Mouse (Mus musculus): ENCODE data around the gene Gpr179. TPM values are rescaled to one million over a fixed set of nuclear protein-coding genes. Genes with fewer than 3 reads are reported as not detected.

Gene Gpr179
- polyA plus RNA-seq, 1 experiment from 2014 or later = 0.05 TPM

GRCm38 (mm10) chr11:97304631-97305030 lies 47.2 kb downstream of the Gpr179 start:
- no peak for ATAC-seq (ENCODE audit: insufficient number of reproducible peaks, insufficient read depth, low FRiP score, low TSS enrichment, low read depth)
- Histone ChIP-seq H3K27me3 (no peaks in the 10 kb centered on the region), H3K4me2 (no peak overlapping the region), H3K36me3 (no peaks in the 10 kb centered on the region), H3K9ac (replicated peaks) (no peak overlapping the region), H3K27ac (no peak overlapping the region), H3K9me3 (no peaks in the 10 kb centered on the region), H3K4me3 (replicated peaks) (no peak overlapping the region), H3K4me1 (replicated peaks) (peaks cover 5% of the 10 kb centered on the region; the same call in 1 of the 2 replicates)
- 71% methylated on average over 5 of the region's 5 CpGs for WGBS

- Histone ChIP-seq H3K4me2 (no peak overlapping the region), H3K27me3 (no peaks in the 10 kb centered on the region), H3K4me3 (replicated peaks) (no peak overlapping the region), H3K9me3 (no peaks in the 10 kb centered on the region), H3K9ac (replicated peaks) (no peak overlapping the region), H3K27ac (no peak overlapping the region), H3K36me3 (no peaks in the 10 kb centered on the region), H3K4me1 (replicated peaks) (no peaks in the 10 kb centered on the region)
- no peak for ATAC-seq (ENCODE audit: insufficient number of reproducible peaks, insufficient read depth, low FRiP score, low TSS enrichment, low read depth)
- 36% methylated on average over 7 of the region's 7 CpGs for WGBS
Observed at GRCm38 (mm10) chr11:97302231-97302781, 49.6 kb downstream of the Gpr179 start.

GRCm38 (mm10) chr11:97301406-97301805 lies 50.5 kb downstream of the Gpr179 start:
- no peaks in the 10 kb centered on the region for H3K36me3 ChIP-seq
- no peak overlapping the region for H3K4me2 ChIP-seq
- 88% methylated on average over 16 of the region's 16 CpGs for WGBS
- no peaks in the 10 kb centered on the region for H3K9me3 ChIP-seq
- no peak for ATAC-seq (ENCODE audit: insufficient number of reproducible peaks, insufficient read depth, low FRiP score, low TSS enrichment, low read depth)
- H3K4me1 ChIP-seq (replicated peaks) = no peaks in the 10 kb centered on the region
- H3K9ac ChIP-seq (replicated peaks) = no peak overlapping the region
- no peak overlapping the region for H3K27ac ChIP-seq
- H3K4me3 ChIP-seq (replicated peaks) = no peak overlapping the region
- no peaks in the 10 kb centered on the region for H3K27me3 ChIP-seq

- Histone ChIP-seq H3K4me3 (replicated peaks) (no peak overlapping the region), H3K9me3 (no peaks in the 10 kb centered on the region), H3K27me3 (no peaks in the 10 kb centered on the region), H3K9ac (replicated peaks) (no peak overlapping the region), H3K4me2 (no peak overlapping the region), H3K4me1 (replicated peaks) (no peaks in the 10 kb centered on the region), H3K27ac (no peak overlapping the region), H3K36me3 (no peaks in the 10 kb centered on the region)
- WGBS = 92% methylated on average over 2 of the region's 2 CpGs
- ATAC-seq (ENCODE audit: insufficient number of reproducible peaks, insufficient read depth, low FRiP score, low TSS enrichment, low read depth) = no peak
Observed at GRCm38 (mm10) chr11:97299939-97300338, 51.9 kb downstream of the Gpr179 start.

GRCm38 (mm10) chr11:97296542-97296941 lies 55.3 kb downstream of the Gpr179 start:
- Histone ChIP-seq H3K4me3 (replicated peaks) (no peak overlapping the region), H3K36me3 (no peaks in the 10 kb centered on the region), H3K9me3 (no peaks in the 10 kb centered on the region), H3K4me2 (no peak overlapping the region), H3K27ac (no peak overlapping the region), H3K27me3 (no peaks in the 10 kb centered on the region), H3K4me1 (replicated peaks) (no peaks in the 10 kb centered on the region), H3K9ac (replicated peaks) (no peak overlapping the region)
- 93% methylated on average over 3 of the region's 4 CpGs for WGBS
- ATAC-seq (ENCODE audit: insufficient number of reproducible peaks, insufficient read depth, low FRiP score, low TSS enrichment, low read depth) = no peak

- WGBS = 87% methylated on average over 1 of the region's 1 CpGs
- no peak for ATAC-seq (ENCODE audit: insufficient number of reproducible peaks, insufficient read depth, low FRiP score, low TSS enrichment, low read depth)
- no peaks in the 10 kb centered on the region for H3K9me3 ChIP-seq
- no peaks in the 10 kb centered on the region for H3K27me3 ChIP-seq
- H3K4me1 ChIP-seq (replicated peaks) = no peaks in the 10 kb centered on the region
- H3K9ac ChIP-seq (replicated peaks) = no peak overlapping the region
- H3K4me2 ChIP-seq = no peak overlapping the region
- no peak overlapping the region for H3K27ac ChIP-seq
- no peak overlapping the region for H3K4me3 ChIP-seq (replicated peaks)
- H3K36me3 ChIP-seq = no peaks in the 10 kb centered on the region
Observed at GRCm38 (mm10) chr11:97292731-97293130, 59.1 kb downstream of the Gpr179 start.

GRCm38 (mm10) chr11:97289276-97290230 lies 62.3 kb downstream of the Gpr179 start:
- no peaks in the 10 kb centered on the region for H3K27me3 ChIP-seq
- no peak overlapping the region for H3K4me2 ChIP-seq
- ATAC-seq (ENCODE audit: insufficient number of reproducible peaks, insufficient read depth, low FRiP score, low TSS enrichment, low read depth) = no peak
- no peaks in the 10 kb centered on the region for H3K9me3 ChIP-seq
- H3K4me1 ChIP-seq (replicated peaks) = 0 out of 2 replicates have a peak, but pooled peaks cover 5% of the 10 kb centered on the region
- H3K9ac ChIP-seq (replicated peaks) = no peak overlapping the region
- no peak overlapping the region for H3K27ac ChIP-seq
- WGBS = 59% methylated on average over 12 of the region's 12 CpGs
- no peak overlapping the region for H3K4me3 ChIP-seq (replicated peaks)
- H3K36me3 ChIP-seq = no peaks in the 10 kb centered on the region

GRCm38 (mm10) chr11:97287643-97288042 lies 64.2 kb downstream of the Gpr179 start:
- Histone ChIP-seq H3K27ac (no peak overlapping the region), H3K9me3 (no peaks in the 10 kb centered on the region), H3K4me1 (replicated peaks) (0 out of 2 replicates have a peak, but pooled peaks cover 5% of the 10 kb centered on the region), H3K4me2 (no peak overlapping the region), H3K27me3 (no peaks in the 10 kb centered on the region), H3K9ac (replicated peaks) (no peak overlapping the region), H3K36me3 (no peaks in the 10 kb centered on the region), H3K4me3 (replicated peaks) (no peak overlapping the region)
- ATAC-seq (ENCODE audit: insufficient number of reproducible peaks, insufficient read depth, low FRiP score, low TSS enrichment, low read depth) = no peak

- Histone ChIP-seq H3K4me3 (replicated peaks) (no peak overlapping the region), H3K4me2 (no peak overlapping the region), H3K27ac (no peak overlapping the region), H3K9ac (replicated peaks) (no peak overlapping the region), H3K36me3 (no peaks in the 10 kb centered on the region), H3K4me1 (replicated peaks) (0 out of 2 replicates have a peak, but pooled peaks cover 5% of the 10 kb centered on the region), H3K27me3 (no peaks in the 10 kb centered on the region), H3K9me3 (no peaks in the 10 kb centered on the region)
- ATAC-seq (ENCODE audit: insufficient number of reproducible peaks, insufficient read depth, low FRiP score, low TSS enrichment, low read depth) = no peak
- WGBS = 48% methylated on average over 6 of the region's 6 CpGs
Observed at GRCm38 (mm10) chr11:97286973-97287372, 64.9 kb downstream of the Gpr179 start.

- Histone ChIP-seq H3K9ac (replicated peaks) (no peak overlapping the region), H3K27me3 (no peaks in the 10 kb centered on the region), H3K4me1 (replicated peaks) (0 out of 2 replicates have a peak, but pooled peaks cover 5% of the 10 kb centered on the region), H3K36me3 (no peaks in the 10 kb centered on the region), H3K9me3 (no peaks in the 10 kb centered on the region), H3K27ac (no peak overlapping the region), H3K4me2 (no peak overlapping the region), H3K4me3 (replicated peaks) (no peak overlapping the region)
- WGBS = 74% methylated on average over 9 of the region's 9 CpGs
- no peak for ATAC-seq (ENCODE audit: insufficient number of reproducible peaks, insufficient read depth, low FRiP score, low TSS enrichment, low read depth)
Observed at GRCm38 (mm10) chr11:97285852-97286775, 65.8 kb downstream of the Gpr179 start.

GRCm38 (mm10) chr11:97284854-97285253 lies 67.0 kb downstream of the Gpr179 start:
- Histone ChIP-seq H3K27ac (no peak overlapping the region), H3K4me3 (replicated peaks) (no peak overlapping the region), H3K36me3 (no peaks in the 10 kb centered on the region), H3K4me2 (no peak overlapping the region), H3K27me3 (no peaks in the 10 kb centered on the region), H3K9me3 (no peaks in the 10 kb centered on the region), H3K4me1 (replicated peaks) (0 out of 2 replicates have a peak, but pooled peaks cover 5% of the 10 kb centered on the region), H3K9ac (replicated peaks) (no peak overlapping the region)
- no peak for ATAC-seq (ENCODE audit: insufficient number of reproducible peaks, insufficient read depth, low FRiP score, low TSS enrichment, low read depth)
- 75% methylated on average over 4 of the region's 4 CpGs for WGBS

Measured in limb, embryonic 12.5 days (tissue).